Comparison of ENCODE assay signal across 13 mouse cellular contexts in the genomic region with DNA sequence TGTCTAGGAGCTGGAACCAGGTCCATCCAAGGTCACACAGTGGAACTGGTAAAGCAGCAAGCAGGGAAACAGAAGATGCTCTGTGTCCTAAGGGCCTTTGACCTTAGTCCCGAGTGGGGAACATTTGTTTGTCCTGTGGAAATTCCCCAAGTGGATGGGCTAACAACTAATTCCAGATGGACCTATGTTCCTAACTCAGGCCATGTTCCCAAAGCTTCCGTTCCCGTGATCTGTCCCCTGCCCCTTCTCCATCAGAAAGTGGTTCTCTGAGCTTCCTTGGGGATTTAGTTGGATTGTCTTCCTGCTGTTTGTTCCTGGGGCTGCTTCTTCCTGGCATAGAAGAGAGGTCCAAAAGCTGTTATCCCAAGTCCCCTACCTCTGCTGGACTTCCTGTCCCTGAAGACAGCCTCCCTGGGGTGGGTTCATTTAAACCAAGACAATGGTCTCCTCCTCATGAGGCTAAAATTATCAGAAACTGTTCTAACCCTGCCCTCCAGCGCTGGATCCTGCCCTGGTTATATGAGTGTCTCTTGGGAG. TPM values are rescaled to one million over a fixed set of nuclear protein-coding genes. Genes with fewer than 3 reads are reported as not detected.
DNase-seq lines count a peak whose midpoint lies in the region; ATAC-seq lines count a peak whose summit lies in the region.
"Had no signal": no experiment of that assay in that cellular context is flagged by ENCODE, and none has a peak within 500 bp of the region (broad histone marks: within the 10 kb centered on the region; RNA-seq: fewer than 3 reads in every experiment).

No protein-coding gene starts in this region.

- no peaks in the 10 kb centered on the region for H3K27me3 ChIP-seq in heart, embryonic 12.5 days (replicated peaks)
- no peaks in the 10 kb centered on the region for H3K27me3 ChIP-seq in kidney, embryonic 15.5 days
- no peaks in the 10 kb centered on the region for H3K27me3 ChIP-seq in forebrain, embryonic 11.5 days (ENCODE audit: control insufficient read depth, insufficient read depth, low read length)
- H3K27me3 ChIP-seq: hindbrain, embryonic 15.5 days had no signal

- H3K4me3 ChIP-seq in heart, embryonic 12.5 days, result no peak overlapping the region
- H3K4me3 ChIP-seq in kidney, embryonic 15.5 days (replicated peaks), result no peak overlapping the region
- no peak overlapping the region for H3K4me3 ChIP-seq in forebrain, embryonic 11.5 days (ENCODE audit: low read depth, low read length)
- H3K4me3 ChIP-seq: erythroblast, embryonic 14.5 days; hindbrain, embryonic 15.5 days; midbrain, embryonic 10.5 days had no signal

- no peak overlapping the region for H3K9ac ChIP-seq in heart, embryonic 12.5 days
- H3K9ac ChIP-seq in kidney, embryonic 15.5 days, result no peak overlapping the region
- no peak overlapping the region for H3K9ac ChIP-seq in forebrain, embryonic 11.5 days (ENCODE audit: low read length)
- H3K9ac ChIP-seq: hindbrain, embryonic 15.5 days; liver, embryonic 14.5 days had no signal

- no peak overlapping the region for H3K27ac ChIP-seq in heart, embryonic 12.5 days (ENCODE audit: poor library complexity, severe bottlenecking)
- peak overlapping the region; percentile 78 for H3K27ac ChIP-seq in kidney, embryonic 15.5 days
- H3K27ac ChIP-seq in forebrain, embryonic 11.5 days (ENCODE audit: low read depth, low read length), result no peak overlapping the region
- H3K27ac ChIP-seq: hindbrain, embryonic 15.5 days; liver, embryonic 14.5 days; midbrain, embryonic 10.5 days had no signal

- 62% methylated on average over 4 of the region's 4 CpGs for WGBS in heart, embryonic 12.5 days
- 72% methylated on average over 4 of the region's 4 CpGs for WGBS in kidney, embryonic 15.5 days
- 66% methylated on average over 4 of the region's 4 CpGs for WGBS in forebrain, embryonic 11.5 days

- H3K4me2 ChIP-seq in heart, embryonic 12.5 days, result no peak overlapping the region
- no peak overlapping the region for H3K4me2 ChIP-seq in kidney, embryonic 15.5 days
- no peak overlapping the region for H3K4me2 ChIP-seq in forebrain, embryonic 11.5 days (ENCODE audit: low read depth, low read length, severe bottlenecking)
- H3K4me2 ChIP-seq: hindbrain, embryonic 15.5 days had no signal

- no peaks in the 10 kb centered on the region for H3K9me3 ChIP-seq in heart, embryonic 12.5 days (replicated peaks)
- H3K9me3 ChIP-seq in kidney, embryonic 15.5 days (replicated peaks), result no peaks in the 10 kb centered on the region
- H3K9me3 ChIP-seq in forebrain, embryonic 11.5 days (ENCODE audit: control insufficient read depth, low read length), result no peaks in the 10 kb centered on the region
- H3K9me3 ChIP-seq: hindbrain, embryonic 15.5 days; midbrain, embryonic 10.5 days had no signal

- peak; percentile 78 to 91 for DNase-seq in heart, adult 18-20 months
- peak; percentile 58 for DNase-seq in adipocyte (ENCODE audit: low spot score)
- peak; percentile 80 to 93 for DNase-seq in heart, adult 9 months (ENCODE audit: low spot score in 2 of 2)
- DNase-seq in forebrain, embryonic 11.5 days (ENCODE audit: low spot score), result no peak
- no peak for DNase-seq in Muller cell, postnatal 12 days (ENCODE audit: inconsistent ontology term)
- DNase-seq: cerebellum, adult 2 months; retina, postnatal 1 day had no signal

- H3K36me3 ChIP-seq in heart, embryonic 12.5 days, result no peaks in the 10 kb centered on the region
- H3K36me3 ChIP-seq in kidney, embryonic 15.5 days, result no peaks in the 10 kb centered on the region
- H3K36me3 ChIP-seq in forebrain, embryonic 11.5 days (ENCODE audit: control insufficient read depth, insufficient read depth, low read length), result no peaks in the 10 kb centered on the region
- H3K36me3 ChIP-seq: hindbrain, embryonic 15.5 days; midbrain, embryonic 10.5 days had no signal

- H3K4me1 ChIP-seq in heart, embryonic 12.5 days (replicated peaks), result peaks cover 24% of the 10 kb centered on the region
- H3K4me1 ChIP-seq in kidney, embryonic 15.5 days, result peaks cover 14% of the 10 kb centered on the region
- no peaks in the 10 kb centered on the region for H3K4me1 ChIP-seq in forebrain, embryonic 11.5 days (replicated peaks; ENCODE audit: control insufficient read depth, insufficient read depth, low read length)
- H3K4me1 ChIP-seq: hindbrain, embryonic 15.5 days had no signal

- ATAC-seq in heart, embryonic 12.5 days (ENCODE audit: insufficient number of reproducible peaks, low FRiP score), result no peak
- no peak for ATAC-seq in kidney, embryonic 15.5 days (replicated peaks; ENCODE audit: low FRiP score)
- no peak for ATAC-seq in forebrain, embryonic 11.5 days (replicated peaks; ENCODE audit: low FRiP score)

RNA-seq across cellular contexts. Expression of a gene that starts 55.8 kb away (rescaled TPM):
- 100 to 1,000 TPM; 165 to 172 TPM for total RNA-seq in heart, adult 18-20 months (2021)
- 52.9 and 55.1 TPM in 2 replicates for polyA plus RNA-seq in heart, embryonic 12.5 days (2016; fragmentation: Nextera tagmentation; extraction: Ambion mirVana)
- polyA plus RNA-seq in kidney, embryonic 15.5 days (2015; fragmentation: Nextera tagmentation; extraction: Ambion mirVana), result 35.4 and 38.7 TPM in 2 replicates
- 55.1 and 58.3 TPM in 2 replicates for polyA plus RNA-seq in forebrain, embryonic 11.5 days (2014; fragmentation: Nextera tagmentation; extraction: Ambion mirVana)

Comparison
In these comparisons a context has a peak if more than half of its experiments do, and no peak if none do; other contexts are left out.
1. DNase-seq: peak in heart, adult 18-20 months (2 of 2), adipocyte (single experiment) and heart, adult 9 months (2 of 2); none in forebrain, embryonic 11.5 days (single experiment) and Muller cell, postnatal 12 days (single experiment).